Mouse (Mus musculus) limb, embryonic 15.5 days (tissue): ENCODE data around the gene CK137956. TPM values are rescaled to one million over a fixed set of nuclear protein-coding genes. Genes with fewer than 3 reads are reported as not detected.

Experiments used
- ATAC-seq: fragments of 200-750 bp; cut with Nextera tagmentation; 2 replicates; pipeline ENCODE4 v1.8.0; 2017; ENCODE audit warnings: low read depth, moderate TSS enrichment; ENCODE audit not compliant: insufficient number of reproducible peaks, low FRiP score, low TSS enrichment
- H3K27ac ChIP-seq: fragments of 300-500 bp; sonication (generic); 2 replicates; pipeline ENCODE4 v1.5.1; 2015; ENCODE audit warnings: moderate library complexity, mild to moderate bottlenecking, inconsistent platforms
- H3K27me3 ChIP-seq: fragments of 300-500 bp; sonication (generic); 2 replicates; pipeline ENCODE4 v1.6.1; 2015; ENCODE audit warnings: inconsistent platforms
- H3K36me3 ChIP-seq: fragments of 300-500 bp; sonication (generic); 2 replicates; pipeline ENCODE4 v1.6.1; 2015; ENCODE audit warnings: inconsistent platforms
- H3K4me1 ChIP-seq: fragments of 300-500 bp; sonication (generic); 2 replicates; pipeline ENCODE4 v1.6.1; 2015; ENCODE audit warnings: inconsistent platforms
- H3K4me2 ChIP-seq: fragments of 300-500 bp; sonication (generic); 2 replicates; pipeline ENCODE4 v1.6.1; 2015; ENCODE audit warnings: mild to moderate bottlenecking, inconsistent platforms
- H3K4me3 ChIP-seq: fragments of 300-500 bp; sonication (generic); 2 replicates; pipeline ENCODE4 v1.5.1; 2015; ENCODE audit warnings: mild to moderate bottlenecking, inconsistent platforms
- H3K9ac ChIP-seq: fragments of 300-500 bp; sonication (generic); 2 replicates; pipeline ENCODE4 v1.6.1; 2015; ENCODE audit warnings: inconsistent platforms
- H3K9me3 ChIP-seq: fragments of 300-500 bp; sonication (generic); 2 replicates; pipeline ENCODE4 v1.6.1; 2016; ENCODE audit warnings: inconsistent platforms
- WGBS: fragments of 180-500 bp; shearing (Covaris S2); methylation state at CpG from one replicate; pipeline ENCODE4 v1.1.7; 2015; 5-methylcytosine and 5-hydroxymethylcytosine counted together
- polyA plus RNA-seq: library from polyadenylated mRNA; unstranded; fragments of >200 nt; fragmentation: Nextera tagmentation; extraction: Ambion mirVana; gene quantifications from 2 replicates; pipeline ENCODE4 v1.2.1, GENCODE M21; 2015

Gene CK137956
- polyA plus RNA-seq, result not detected in 2 replicates

- Histone ChIP-seq H3K9me3 (no peaks in the 10 kb centered on the region), H3K4me1 (no peaks in the 10 kb centered on the region), H3K4me2 (no peak within 1 kb of the TSS), H3K36me3 (no peaks in the 10 kb centered on the region), H3K9ac (no peak within 1 kb of the TSS), H3K4me3 (no peak within 1 kb of the TSS), H3K27me3 (peaks cover 51% of the 10 kb centered on the region), H3K27ac (no peak within 1 kb of the TSS)
- ATAC-seq, result no peak
- 5% methylated on average over 39 of the region's 39 CpGs for WGBS
These were observed at the start of gene CK137956 for GRCm38 (mm10) chr4:127970901-127971868. Gene CK137956, minus strand, starts transcription at chr4:127970951.

- H3K4me1 ChIP-seq, result no peaks in the 10 kb centered on the region
- ATAC-seq, result no peak
These were observed 48.7 kb upstream of the CK137956 start for GRCm38 (mm10) chr4:128019465-128019864.

GRCm38 (mm10) chr4:128004797-128005452 is 34.2 kb upstream of the CK137956 start:
- Histone ChIP-seq H3K36me3 (no peaks in the 10 kb centered on the region), H3K9me3 (no peaks in the 10 kb centered on the region), H3K27ac (no peak overlapping the region), H3K9ac (no peak overlapping the region), H3K4me2 (no peak overlapping the region), H3K4me1 (no peaks in the 10 kb centered on the region), H3K27me3 (no peaks in the 10 kb centered on the region), H3K4me3 (no peak overlapping the region)
- 63% methylated on average over 3 of the region's 3 CpGs for WGBS
- ATAC-seq, result no peak

More at GRCm38 (mm10) chr4:128019465-128019864, 48.7 kb upstream of the CK137956 start:
- no peak overlapping the region for H3K27ac ChIP-seq
- no peaks in the 10 kb centered on the region for H3K9me3 ChIP-seq
- no peak overlapping the region for H3K4me2 ChIP-seq
- H3K36me3 ChIP-seq, result no peaks in the 10 kb centered on the region
- no peak overlapping the region for H3K9ac ChIP-seq
- H3K27me3 ChIP-seq, result no peaks in the 10 kb centered on the region
- no peak overlapping the region for H3K4me3 ChIP-seq
- WGBS, result 72% methylated on average over 2 of the region's 2 CpGs

- Histone ChIP-seq H3K27ac (no peak overlapping the region), H3K4me3 (no peak overlapping the region), H3K36me3 (no peaks in the 10 kb centered on the region), H3K4me2 (no peak overlapping the region), H3K4me1 (no peaks in the 10 kb centered on the region), H3K27me3 (no peaks in the 10 kb centered on the region), H3K9me3 (no peaks in the 10 kb centered on the region), H3K9ac (no peak overlapping the region)
- 67% methylated on average over 4 of the region's 4 CpGs for WGBS
- no peak for ATAC-seq
These were observed 31.9 kb upstream of the CK137956 start for GRCm38 (mm10) chr4:128002638-128003101.

- no peak overlapping the region for H3K4me2 ChIP-seq
- no peaks in the 10 kb centered on the region; the same call in 1 of the 2 replicates for H3K27me3 ChIP-seq
- H3K9me3 ChIP-seq, result no peaks in the 10 kb centered on the region
- H3K27ac ChIP-seq, result no peak overlapping the region
- WGBS, result 73% methylated on average over 3 of the region's 3 CpGs
- no peaks in the 10 kb centered on the region for H3K4me1 ChIP-seq
- H3K9ac ChIP-seq, result no peak overlapping the region
- no peak for ATAC-seq
- H3K36me3 ChIP-seq, result no peaks in the 10 kb centered on the region
- H3K4me3 ChIP-seq, result no peak overlapping the region
These were observed 28.5 kb upstream of the CK137956 start for GRCm38 (mm10) chr4:127999281-127999680.

- Histone ChIP-seq H3K4me2 (no peak overlapping the region), H3K9me3 (no peaks in the 10 kb centered on the region), H3K36me3 (no peaks in the 10 kb centered on the region), H3K27ac (no peak overlapping the region), H3K27me3 (peaks cover 67% of the 10 kb centered on the region), H3K4me1 (peaks cover 23% of the 10 kb centered on the region), H3K4me3 (no peak overlapping the region), H3K9ac (no peak overlapping the region)
- no peak for ATAC-seq
- WGBS, result 11% methylated on average over 18 of the region's 18 CpGs
These were observed 18.7 kb upstream of the CK137956 start for GRCm38 (mm10) chr4:127989347-127989995.

GRCm38 (mm10) chr4:127988526-127989180 is 17.9 kb upstream of the CK137956 start:
- no peak overlapping the region for H3K27ac ChIP-seq
- H3K4me1 ChIP-seq, result peaks cover 23% of the 10 kb centered on the region
- no peak for ATAC-seq
- H3K4me2 ChIP-seq, result peak overlapping the region; percentile 60
- H3K36me3 ChIP-seq, result no peaks in the 10 kb centered on the region
- no peaks in the 10 kb centered on the region for H3K9me3 ChIP-seq
- no peak overlapping the region for H3K9ac ChIP-seq
- peak overlapping the region; percentile 36 for H3K4me3 ChIP-seq
- peaks cover 74% of the 10 kb centered on the region for H3K27me3 ChIP-seq
- 2% methylated on average over 35 of the region's 39 CpGs for WGBS

- Histone ChIP-seq H3K36me3 (no peaks in the 10 kb centered on the region), H3K4me2 (peak within 1 kb of the TSS; percentile 60), H3K9ac (no peak within 1 kb of the TSS), H3K4me1 (peaks cover 23% of the 10 kb centered on the region), H3K27me3 (peaks cover 78% of the 10 kb centered on the region), H3K4me3 (peak within 1 kb of the TSS; percentile 36), H3K27ac (no peak within 1 kb of the TSS), H3K9me3 (no peaks in the 10 kb centered on the region)
- under 1% methylated on average over 49 of the region's 65 CpGs for WGBS
- ATAC-seq, result no peak
These were observed 17.2 kb upstream of the CK137956 start, which contains the start of gene Csmd2 for GRCm38 (mm10) chr4:127987784-127988455. Gene Csmd2, plus strand, starts transcription at chr4:127987857.

- Histone ChIP-seq H3K9me3 (no peaks in the 10 kb centered on the region), H3K36me3 (no peaks in the 10 kb centered on the region), H3K4me2 (0 out of 2 replicates have a peak overlapping the region, but pooled peaks have one; percentile 60), H3K4me1 (peaks cover 23% of the 10 kb centered on the region), H3K4me3 (peak overlapping the region; percentile 36), H3K27ac (no peak overlapping the region), H3K9ac (no peak overlapping the region), H3K27me3 (peaks cover 78% of the 10 kb centered on the region)
- 5% methylated on average over 10 of the region's 10 CpGs for WGBS
- no peak for ATAC-seq
These were observed 16.5 kb upstream of the CK137956 start for GRCm38 (mm10) chr4:127987270-127987669.

GRCm38 (mm10) chr4:127986491-127987075 is 15.8 kb upstream of the CK137956 start:
- no peak for ATAC-seq
- Histone ChIP-seq H3K27ac (no peak overlapping the region), H3K4me1 (peaks cover 23% of the 10 kb centered on the region), H3K9me3 (no peaks in the 10 kb centered on the region), H3K36me3 (no peaks in the 10 kb centered on the region), H3K4me3 (no peak overlapping the region), H3K4me2 (0 out of 2 replicates have a peak overlapping the region, but pooled peaks have one; percentile 1), H3K9ac (no peak overlapping the region), H3K27me3 (peaks cover 78% of the 10 kb centered on the region)
- 4% methylated on average over 24 of the region's 25 CpGs for WGBS
